Mouse (Mus musculus): ENCODE measurements around the gene Gm6034. TPM values are rescaled to one million over a fixed set of nuclear protein-coding genes. Genes with fewer than 3 reads are reported as not detected.

Gm6034 gene
- polyA plus RNA-seq, 1 experiment, result not detected

DNA sequence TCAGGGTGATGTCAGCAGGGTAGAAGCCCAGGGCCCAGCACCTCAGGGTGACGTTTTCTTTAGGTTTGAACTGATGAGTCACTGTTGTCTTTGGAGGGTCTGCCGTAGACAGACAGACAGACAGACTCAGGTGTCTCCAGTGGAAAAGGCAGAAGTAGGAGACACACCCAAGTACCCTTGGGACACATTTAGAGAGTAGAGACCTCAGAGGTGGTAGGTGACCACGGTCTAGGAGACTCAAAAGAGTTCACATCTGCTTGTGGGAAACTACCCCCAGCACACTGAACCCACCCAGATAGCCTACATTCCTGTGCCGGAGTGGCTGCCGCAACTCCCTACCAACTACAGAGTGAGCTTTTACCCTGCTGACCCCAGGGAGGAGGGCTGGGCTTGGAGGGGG lies 27.8 kb upstream of the Gm6034 start:
- Histone ChIP-seq H3K36me3 (ENCODE audit: control insufficient read depth, insufficient read depth, low read length) (no peaks in the 10 kb centered on the region), H3K27me3 (ENCODE audit: control insufficient read depth, insufficient read depth, low read length) (no peaks in the 10 kb centered on the region), H3K4me1 (ENCODE audit: control insufficient read depth, insufficient read depth, low read length) (no peaks in the 10 kb centered on the region), H3K27ac (ENCODE audit: control insufficient read depth, insufficient read depth, low read depth, low read length) (no peak overlapping the region), H3K4me3 (ENCODE audit: control insufficient read depth, low read depth, low read length) (no peak overlapping the region)
- no peak for TF ChIP-seq POLR2A (IDR thresholded peaks at IDR 0.05; ENCODE audit: control insufficient read depth, low read depth, low read length)
- no peak for TF ChIP-seq CTCF (IDR thresholded peaks at IDR 0.05; ENCODE audit: control insufficient read depth, insufficient read depth, insufficient replicate concordance, low read depth, low read length)

DNA sequence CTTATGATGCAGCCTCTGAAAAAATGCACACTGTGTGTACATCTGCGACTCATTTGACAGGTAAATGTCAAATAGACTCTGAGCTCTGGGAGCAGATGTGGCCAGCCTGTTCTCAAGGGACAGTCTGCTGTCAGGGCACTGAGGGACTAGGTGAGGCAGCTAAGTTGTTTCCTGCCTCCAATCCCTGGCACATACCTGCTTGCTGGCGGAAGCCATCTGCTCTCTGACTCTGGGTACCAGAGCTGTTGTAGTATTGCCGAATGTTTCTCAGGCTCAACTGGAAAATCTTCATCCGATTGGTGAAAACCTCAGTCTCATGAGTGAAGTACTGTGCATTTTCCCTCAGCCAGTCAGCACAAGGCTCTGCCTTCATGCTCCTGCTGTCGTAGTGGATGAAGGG lies 25.7 kb upstream of the Gm6034 start:
- H3K4me1 ChIP-seq (ENCODE audit: control insufficient read depth, insufficient read depth, low read length), result 0 out of 2 replicates have a peak, but pooled peaks cover 2% of the 10 kb centered on the region
- H3K27me3 ChIP-seq (ENCODE audit: control insufficient read depth, insufficient read depth, low read length), result no peaks in the 10 kb centered on the region
- no peak overlapping the region for H3K27ac ChIP-seq (ENCODE audit: control insufficient read depth, insufficient read depth, low read depth, low read length)
- TF ChIP-seq CTCF (IDR thresholded peaks at IDR 0.05; ENCODE audit: control insufficient read depth, insufficient read depth, insufficient replicate concordance, low read depth, low read length) (no peak), POLR2A (IDR thresholded peaks at IDR 0.05; ENCODE audit: control insufficient read depth, low read depth, low read length) (no peak)
- H3K4me3 ChIP-seq (ENCODE audit: control insufficient read depth, low read depth, low read length), result no peak overlapping the region
- no peaks in the 10 kb centered on the region for H3K36me3 ChIP-seq (ENCODE audit: control insufficient read depth, insufficient read depth, low read length)

DNA sequence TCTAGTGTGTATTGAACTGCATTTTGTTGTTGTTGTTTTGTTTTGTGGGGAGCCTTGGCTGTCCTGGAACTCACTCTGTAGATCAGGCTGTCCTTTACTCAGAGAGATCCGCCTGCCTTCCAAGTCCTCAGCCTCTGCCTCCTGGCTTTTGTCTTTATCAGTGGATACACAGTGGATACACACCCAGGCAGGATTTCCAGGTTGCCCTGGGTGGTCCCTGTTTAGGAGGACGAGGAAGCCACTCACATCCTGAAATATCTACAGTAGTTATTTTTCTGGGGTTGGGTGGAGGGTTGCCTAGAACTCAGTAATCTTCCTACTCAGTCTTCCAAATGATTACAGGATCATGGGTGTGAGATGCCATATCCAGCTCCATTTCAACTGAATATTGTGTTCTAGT lies 23.8 kb upstream of the Gm6034 start:
- H3K27ac ChIP-seq (ENCODE audit: control insufficient read depth, insufficient read depth, low read depth, low read length), result no peak overlapping the region
- 0 out of 2 replicates have a peak, but pooled peaks cover 2% of the 10 kb centered on the region for H3K4me1 ChIP-seq (ENCODE audit: control insufficient read depth, insufficient read depth, low read length)
- no peaks in the 10 kb centered on the region for H3K36me3 ChIP-seq (ENCODE audit: control insufficient read depth, insufficient read depth, low read length)
- TF ChIP-seq POLR2A (IDR thresholded peaks at IDR 0.05; ENCODE audit: control insufficient read depth, low read depth, low read length) (no peak), CTCF (IDR thresholded peaks at IDR 0.05; ENCODE audit: control insufficient read depth, insufficient read depth, insufficient replicate concordance, low read depth, low read length) (no peak)
- no peaks in the 10 kb centered on the region for H3K27me3 ChIP-seq (ENCODE audit: control insufficient read depth, insufficient read depth, low read length)
- no peak overlapping the region for H3K4me3 ChIP-seq (ENCODE audit: control insufficient read depth, low read depth, low read length)

DNA sequence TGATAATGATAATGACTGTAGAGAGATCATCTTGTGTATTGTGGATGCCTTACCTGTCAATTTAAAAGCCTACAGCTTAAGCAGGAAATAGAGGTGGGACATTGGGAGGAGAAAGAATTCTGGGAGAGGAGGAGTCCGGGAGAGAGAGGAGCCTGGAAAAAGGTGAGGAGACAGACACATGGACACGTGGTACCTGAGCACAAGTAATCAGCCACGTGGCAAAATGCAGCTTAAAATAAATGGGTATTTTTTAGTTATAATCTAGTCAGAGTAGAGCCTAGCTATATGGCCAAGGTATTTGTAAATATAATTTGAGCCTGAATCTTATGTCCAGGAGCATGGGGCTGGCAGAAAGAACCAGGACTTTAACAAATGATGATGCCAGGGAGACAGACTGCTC lies 23.2 kb upstream of the Gm6034 start:
- Histone ChIP-seq H3K27ac (ENCODE audit: control insufficient read depth, insufficient read depth, low read depth, low read length) (no peak overlapping the region), H3K27me3 (ENCODE audit: control insufficient read depth, insufficient read depth, low read length) (no peaks in the 10 kb centered on the region), H3K36me3 (ENCODE audit: control insufficient read depth, insufficient read depth, low read length) (no peaks in the 10 kb centered on the region), H3K4me3 (ENCODE audit: control insufficient read depth, low read depth, low read length) (no peak overlapping the region), H3K4me1 (ENCODE audit: control insufficient read depth, insufficient read depth, low read length) (0 out of 2 replicates have a peak, but pooled peaks cover 2% of the 10 kb centered on the region)
- TF ChIP-seq POLR2A (IDR thresholded peaks at IDR 0.05; ENCODE audit: control insufficient read depth, low read depth, low read length), result no peak
- TF ChIP-seq CTCF (IDR thresholded peaks at IDR 0.05; ENCODE audit: control insufficient read depth, insufficient read depth, insufficient replicate concordance, low read depth, low read length), result no peak

DNA sequence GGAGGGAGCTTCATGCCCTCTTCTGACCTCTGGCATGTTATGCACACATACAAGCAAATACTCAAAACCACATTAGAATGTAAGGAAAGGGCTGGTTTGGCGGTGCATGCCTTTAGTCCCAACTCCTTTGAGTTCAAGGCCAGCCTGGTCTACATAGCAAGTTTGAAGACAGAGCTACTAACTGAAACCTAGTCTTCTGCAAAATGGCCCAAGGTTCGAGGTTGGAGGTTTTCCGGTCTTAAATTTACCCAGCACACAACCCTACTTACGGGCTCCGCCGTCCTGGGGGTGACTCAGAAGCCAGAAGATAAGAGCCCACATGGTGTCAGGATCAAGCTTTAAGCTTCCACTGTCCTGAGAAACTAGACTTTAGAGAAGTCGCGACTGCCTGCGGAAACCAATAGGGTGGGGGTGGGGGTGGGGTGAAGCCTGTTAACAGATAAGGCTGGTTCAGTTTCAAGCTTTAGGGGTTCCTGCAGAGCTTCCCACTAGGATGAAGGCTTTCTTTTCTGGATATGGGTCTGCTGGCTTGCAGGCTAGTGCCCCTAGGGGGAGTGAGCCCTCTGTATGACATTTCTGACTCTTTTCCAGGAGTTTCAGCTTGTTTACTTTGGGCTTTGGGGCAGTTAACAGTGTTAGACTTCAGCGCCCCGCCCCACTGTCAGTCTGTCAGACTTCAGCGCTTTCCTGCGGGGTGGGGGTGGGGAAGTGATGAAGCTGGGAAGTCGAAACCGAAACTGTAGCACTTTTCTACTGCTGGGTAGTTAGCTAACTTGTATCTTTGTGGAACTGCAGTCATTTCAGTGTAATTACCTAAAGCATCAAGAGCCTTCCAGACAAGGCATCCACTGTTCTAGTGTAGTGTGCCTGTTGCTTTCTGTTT lies 22.3 kb upstream of the Gm6034 start, which contains the start of gene H2-T24:
TSS of gene H2-T24 (minus strand) at position 370 of the 883 bp plus-strand sequence.
- peak within 1 kb of the TSS; percentile 23 for H3K27ac ChIP-seq (ENCODE audit: control insufficient read depth, insufficient read depth, low read depth, low read length)
- H3K36me3 ChIP-seq (ENCODE audit: control insufficient read depth, insufficient read depth, low read length), result no peaks in the 10 kb centered on the region
- H3K4me3 ChIP-seq (ENCODE audit: control insufficient read depth, low read depth, low read length), result no peak within 1 kb of the TSS
- 0 out of 2 replicates have a peak, but pooled peaks cover 2% of the 10 kb centered on the region for H3K4me1 ChIP-seq (ENCODE audit: control insufficient read depth, insufficient read depth, low read length)
- H3K27me3 ChIP-seq (ENCODE audit: control insufficient read depth, insufficient read depth, low read length), result no peaks in the 10 kb centered on the region
- TF ChIP-seq POLR2A (IDR thresholded peaks at IDR 0.05; ENCODE audit: control insufficient read depth, low read depth, low read length) (no peak), CTCF (IDR thresholded peaks at IDR 0.05; ENCODE audit: control insufficient read depth, insufficient read depth, insufficient replicate concordance, low read depth, low read length) (no peak)

DNA sequence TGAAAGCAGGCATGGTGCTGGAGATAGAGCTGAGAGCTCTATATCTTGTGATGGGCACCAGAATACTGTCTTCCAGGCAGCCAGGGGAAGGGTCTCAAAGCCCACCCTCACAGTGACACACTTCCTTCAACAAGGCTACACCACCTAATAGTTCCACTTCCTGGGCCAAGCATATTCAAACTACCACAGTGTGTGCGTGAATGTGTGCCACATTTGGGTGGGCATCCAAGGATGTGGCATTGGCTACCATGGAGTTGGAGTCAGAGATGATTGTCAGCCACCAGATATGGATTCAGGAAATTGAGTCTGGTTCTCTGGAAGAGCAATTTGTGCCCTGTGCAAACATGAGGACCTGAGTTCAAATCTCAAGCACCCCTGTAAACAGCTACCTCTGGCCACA lies 21.5 kb upstream of the Gm6034 start:
- Histone ChIP-seq H3K4me1 (ENCODE audit: control insufficient read depth, insufficient read depth, low read length) (0 out of 2 replicates have a peak, but pooled peaks cover 2% of the 10 kb centered on the region), H3K27ac (ENCODE audit: control insufficient read depth, insufficient read depth, low read depth, low read length) (no peak overlapping the region), H3K4me3 (ENCODE audit: control insufficient read depth, low read depth, low read length) (no peak overlapping the region), H3K36me3 (ENCODE audit: control insufficient read depth, insufficient read depth, low read length) (no peaks in the 10 kb centered on the region), H3K27me3 (ENCODE audit: control insufficient read depth, insufficient read depth, low read length) (no peaks in the 10 kb centered on the region)
- TF ChIP-seq CTCF (IDR thresholded peaks at IDR 0.05; ENCODE audit: control insufficient read depth, insufficient read depth, insufficient replicate concordance, low read depth, low read length), result no peak
- TF ChIP-seq POLR2A (IDR thresholded peaks at IDR 0.05; ENCODE audit: control insufficient read depth, low read depth, low read length), result no peak

- H3K36me3 ChIP-seq (ENCODE audit: control insufficient read depth, insufficient read depth, low read length), result no peaks in the 10 kb centered on the region
- no peak overlapping the region for H3K27ac ChIP-seq (ENCODE audit: control insufficient read depth, insufficient read depth, low read depth, low read length)
- TF ChIP-seq POLR2A (IDR thresholded peaks at IDR 0.05; ENCODE audit: control insufficient read depth, low read depth, low read length) (no peak), CTCF (IDR thresholded peaks at IDR 0.05; ENCODE audit: control insufficient read depth, insufficient read depth, insufficient replicate concordance, low read depth, low read length) (no peak)
- H3K27me3 ChIP-seq (ENCODE audit: control insufficient read depth, insufficient read depth, low read length), result no peaks in the 10 kb centered on the region
- H3K4me1 ChIP-seq (ENCODE audit: control insufficient read depth, insufficient read depth, low read length), result 0 out of 2 replicates have a peak, but pooled peaks cover 2% of the 10 kb centered on the region
- no peak overlapping the region for H3K4me3 ChIP-seq (ENCODE audit: control insufficient read depth, low read depth, low read length)
Measured at GRCm38 (mm10) chr17:36022098-36022497, 20.7 kb upstream of the Gm6034 start.
